Mouse (Mus musculus) gastrocnemius, postnatal 25 days (tissue): ENCODE data around the gene Vps26b. TPM values are rescaled to one million over a fixed set of nuclear protein-coding genes. Genes with fewer than 3 reads are reported as not detected.

ENCODE experiments used
- DNase-seq: peaks from one replicate; pipeline ENCODE4 v3.0.0; 2022
- total RNA-seq, 2 experiments: library from RNA; stranded (reverse); gene quantifications; 1 replicate in 1 of 2; 2 replicates in 1 of 2; pipeline ENCODE4 v1.2.3; 2021

The Vps26b gene
- total RNA-seq, 2 experiments from 2014 or later, result 24.4 to 24.7 TPM

DNA sequence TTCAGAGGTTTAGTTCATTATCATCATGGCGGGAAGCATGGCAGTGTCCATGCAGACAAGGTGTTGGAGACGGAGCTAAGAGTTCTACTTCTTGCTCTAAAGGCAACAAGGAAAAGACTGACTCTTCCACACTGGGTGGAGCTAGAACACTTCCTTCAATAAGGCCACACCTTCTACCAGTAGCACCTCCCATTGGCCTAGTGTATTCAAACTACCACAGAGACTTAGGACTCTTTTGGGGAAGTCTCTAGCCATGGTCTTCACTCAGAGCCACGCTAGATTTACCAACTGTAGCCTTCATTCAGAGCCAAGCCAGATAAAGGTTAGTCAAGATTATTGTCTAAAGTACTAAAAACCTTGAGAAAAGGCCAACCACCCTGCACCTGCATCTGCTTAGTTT, 32.8 kb downstream of the Vps26b start:
- no peak for DNase-seq

DNA sequence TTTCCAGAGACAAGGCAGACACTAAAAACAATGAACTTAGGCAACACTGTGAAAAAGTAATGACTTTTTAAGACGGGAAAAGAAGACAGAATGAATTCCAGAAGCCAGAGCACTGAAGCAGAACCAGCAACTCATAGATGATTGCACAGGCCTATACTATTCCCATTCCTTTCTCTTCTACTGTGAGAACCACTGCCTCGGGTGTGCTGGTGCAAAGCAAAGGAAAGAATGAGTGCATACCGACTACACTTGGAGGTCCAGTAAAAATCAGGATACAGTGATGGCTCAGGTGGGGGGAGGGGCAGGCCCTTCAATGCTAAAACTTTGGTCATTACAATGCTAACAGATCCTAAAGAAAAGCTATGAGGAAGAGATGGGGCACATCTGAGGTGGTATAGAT, 36.0 kb downstream of the Vps26b start:
- DNase-seq, result no peak

DNA sequence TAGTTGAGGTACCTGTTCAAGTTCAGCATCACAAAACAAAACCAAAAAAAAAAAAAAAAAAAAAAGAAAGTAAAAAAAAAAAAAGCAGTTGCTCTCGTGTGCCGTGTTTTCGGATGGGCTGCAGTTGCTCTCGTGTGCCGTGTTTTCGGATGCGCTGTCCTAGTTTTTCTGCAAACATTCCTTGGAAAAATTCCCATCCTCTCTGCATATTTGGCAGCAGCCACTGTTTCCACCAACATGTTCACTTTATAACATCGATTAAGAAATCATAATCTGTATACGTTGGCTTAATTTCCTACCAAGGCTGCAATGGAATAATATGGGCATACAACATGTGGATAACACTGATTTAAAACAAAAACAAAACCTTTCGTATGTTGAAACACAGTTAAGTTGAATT, 36.7 kb downstream of the Vps26b start:
- DNase-seq, result no peak

DNA sequence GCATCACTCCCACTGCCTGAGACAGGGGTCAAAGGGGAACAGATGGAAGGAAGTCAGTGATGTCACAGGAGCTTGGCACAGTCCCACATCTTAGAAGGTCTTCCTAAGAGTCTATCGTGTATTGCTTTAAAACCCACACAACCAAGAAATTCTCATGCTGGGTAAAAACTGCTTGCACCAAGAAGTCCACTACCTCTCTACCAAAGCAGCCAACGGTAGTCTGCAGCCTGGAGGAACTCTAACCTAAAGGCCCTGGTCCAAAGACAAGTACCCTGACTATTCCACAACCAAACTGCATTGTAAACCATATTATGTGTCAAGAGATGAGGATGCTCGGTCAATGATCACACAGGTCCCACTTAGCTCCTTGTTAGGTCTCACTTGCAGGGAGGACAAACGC, 39.7 kb downstream of the Vps26b start:
- no peak for DNase-seq

DNA sequence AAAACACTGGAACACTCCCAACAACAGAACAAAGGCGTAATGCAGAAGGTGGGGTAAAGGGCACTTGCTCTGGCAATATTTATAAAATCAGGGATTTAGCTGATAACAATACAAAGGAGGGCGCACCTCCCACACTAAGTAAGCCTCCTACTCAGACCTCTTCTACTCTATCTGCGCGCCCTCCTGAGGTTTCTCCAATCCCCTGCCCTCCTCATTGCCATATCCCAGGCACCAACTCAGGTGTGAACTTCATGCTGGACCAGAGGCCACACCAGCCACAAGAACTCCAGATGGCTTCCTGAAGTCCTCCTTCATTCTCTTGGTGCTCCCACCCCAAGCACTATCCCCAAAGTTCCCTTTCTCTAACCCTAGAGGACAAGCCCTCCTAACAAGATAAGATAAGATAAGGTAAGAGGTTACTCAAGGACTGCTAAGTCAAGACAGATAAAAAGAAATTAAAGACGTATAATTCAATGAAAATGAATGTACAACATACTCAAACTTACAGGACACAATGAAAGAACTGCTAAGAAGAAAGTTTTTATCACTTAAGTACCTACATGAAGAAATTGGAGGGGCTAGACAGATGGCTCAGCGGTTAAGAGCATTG, 44.1 kb downstream of the Vps26b start:
- no peak for DNase-seq

- no peak for DNase-seq
Observed at GRCm38 (mm10) chr9:26985090-26985613, 44.7 kb downstream of the Vps26b start.

- DNase-seq, result no peak
Observed at GRCm38 (mm10) chr9:26978776-26979175, 51.1 kb downstream of the Vps26b start.

DNA sequence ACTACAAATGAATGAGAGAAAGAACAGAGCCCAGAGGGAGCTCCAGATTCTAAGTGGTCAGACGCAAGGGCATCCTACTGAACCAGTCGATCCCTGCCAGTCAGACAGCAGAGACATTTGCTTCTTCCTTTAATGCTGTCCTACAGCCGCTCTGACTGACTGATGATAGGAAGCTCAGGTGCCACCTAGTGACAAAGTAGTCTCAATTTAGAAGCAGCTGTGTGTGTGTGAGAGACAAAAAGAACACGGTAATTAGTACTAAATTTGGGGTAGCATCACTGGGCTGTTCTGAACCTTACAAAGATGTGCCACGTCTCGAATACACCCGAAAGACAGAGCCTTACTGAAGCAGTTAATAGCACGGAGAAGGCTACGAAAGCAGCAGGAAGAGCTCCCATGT, 52.1 kb downstream of the Vps26b start:
- DNase-seq, result no peak

Other genes with a start within 250 kb of the Vps26b start
- gene Glb1l2, start 223.6 kb downstream of the Vps26b start, total RNA-seq, result 10 to 100 TPM in 1 of 2 experiments, 1 to 10 TPM in 1; 4.6 to 12.2 TPM
- gene Glb1l3, start 169.2 kb downstream of the Vps26b start, total RNA-seq, result not detected
- not detected for gene Gm1110, start 107.0 kb downstream of the Vps26b start, total RNA-seq
- 10 to 100 TPM; 32.7 to 35.1 TPM for gene Acad8, start 30.5 kb downstream of the Vps26b start, total RNA-seq
- 10 to 100 TPM; 19.5 to 20.7 TPM for gene Thyn1, start 30.4 kb downstream of the Vps26b start, total RNA-seq
- 1 to 10 TPM; 5.3 to 5.8 TPM for gene Ncapd3, start 110 bp upstream of the Vps26b start, total RNA-seq
- 1 to 10 TPM; 8.5 to 8.6 TPM for gene Jam3, start 125.4 kb upstream of the Vps26b start, total RNA-seq